Mouse (Mus musculus) forebrain, embryonic 16.5 days (tissue): ENCODE measurements around the gene Aoc1. TPM values are rescaled to one million over a fixed set of nuclear protein-coding genes. Genes with fewer than 3 reads are reported as not detected.
"Not testable (repeated sequence)": the region's sequence is repeated elsewhere in the genome, so short reads cannot be mapped to it uniquely, and the experiment has no call there.

Source experiments
- ATAC-seq: fragments of 200-750 bp; cut with Nextera tagmentation; 2 replicates; pipeline ENCODE4 v1.8.0; 2017; ENCODE audit warnings: mild to moderate bottlenecking, moderate library complexity
- H3K27ac ChIP-seq: fragments of 300-500 bp; sonication (generic); 2 replicates; pipeline ENCODE4 v1.5.1; 2014; ENCODE audit warnings: low read length, control low read depth
- H3K27me3 ChIP-seq: fragments of 300-500 bp; sonication (generic); replicated peaks from 2 replicates; pipeline ENCODE4 v1.6.1; 2014; ENCODE audit warnings: low read length; ENCODE audit not compliant: control insufficient read depth, insufficient read depth
- H3K36me3 ChIP-seq: fragments of 300-500 bp; sonication (generic); 2 replicates; pipeline ENCODE4 v1.6.1; 2014; ENCODE audit not compliant: control insufficient read depth, insufficient read depth
- H3K4me1 ChIP-seq: fragments of 300-500 bp; sonication (generic); replicated peaks from 2 replicates; pipeline ENCODE4 v1.6.1; 2014; ENCODE audit warnings: low read length; ENCODE audit not compliant: control insufficient read depth, insufficient read depth
- H3K4me2 ChIP-seq: fragments of 300-500 bp; sonication (generic); 2 replicates; pipeline ENCODE4 v1.6.1; 2014; ENCODE audit warnings: mild to moderate bottlenecking, low read length, control low read depth
- H3K4me3 ChIP-seq: fragments of 300-500 bp; sonication (generic); replicated peaks from 2 replicates; pipeline ENCODE4 v1.5.1; 2014; ENCODE audit warnings: mild to moderate bottlenecking, low read length, control low read depth
- H3K9ac ChIP-seq: fragments of 300-500 bp; sonication (generic); replicated peaks from 2 replicates; pipeline ENCODE4 v1.6.1; 2014; ENCODE audit warnings: low read depth, low read length, control low read depth
- H3K9me3 ChIP-seq: fragments of 300-500 bp; sonication (generic); 2 replicates; pipeline ENCODE4 v1.6.1; 2016; ENCODE audit warnings: low read length; ENCODE audit not compliant: control insufficient read depth
- WGBS: fragments of 180-500 bp; shearing (Covaris S2); extraction: QIAGEN DNeasy Blood & Tissue Kit; methylation state at CpG from one replicate; pipeline ENCODE4 v1.1.7; 2014; 5-methylcytosine and 5-hydroxymethylcytosine counted together
- polyA plus RNA-seq: library from polyadenylated mRNA; unstranded; fragments of >200 nt; fragmentation: Nextera tagmentation; extraction: Ambion mirVana; gene quantifications from 2 replicates; pipeline ENCODE4 v1.2.1, GENCODE M21; 2015

Gene Aoc1
- polyA plus RNA-seq, 1 experiment from 2014 or later = not detected

GRCm38 (mm10) chr6:48866355-48866950, 6.2 kb upstream of the Aoc1 start:
- not testable (repeated sequence) for H3K9ac ChIP-seq, H3K4me3 ChIP-seq, H3K36me3 ChIP-seq, H3K4me1 ChIP-seq, H3K27ac ChIP-seq, H3K4me2 ChIP-seq, H3K9me3 ChIP-seq, ATAC-seq
- 0% methylated on average over 1 of the region's 1 CpGs for WGBS
- peaks cover 20% of the 10 kb centered on the region for H3K27me3 ChIP-seq

DNA sequence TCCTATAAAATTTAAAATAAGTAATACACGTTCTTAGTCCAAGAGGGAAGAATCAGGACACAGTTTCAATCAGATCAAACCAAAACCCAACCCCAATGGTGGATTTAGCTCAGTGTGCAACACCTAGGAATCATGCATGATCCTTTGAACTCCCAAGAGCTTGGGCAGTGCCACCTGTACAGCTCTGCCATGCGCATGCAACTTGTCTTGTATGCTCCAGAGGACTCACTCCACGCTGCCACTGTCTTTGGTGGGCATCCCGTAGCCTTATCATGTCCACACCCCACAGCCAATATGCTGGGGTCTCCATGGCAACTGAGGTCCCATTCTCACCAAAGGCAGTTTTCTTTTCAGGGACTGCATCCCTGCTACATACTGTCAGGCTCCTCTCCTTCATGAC, 5.5 kb upstream of the Aoc1 start:
- no peak overlapping the region for H3K9ac ChIP-seq
- no peak overlapping the region for H3K4me3 ChIP-seq
- ATAC-seq = no peak
- H3K4me2 ChIP-seq = no peak overlapping the region
- 32% methylated on average over 4 of the region's 4 CpGs for WGBS
- no peaks in the 10 kb centered on the region for H3K36me3 ChIP-seq
- H3K9me3 ChIP-seq = no peaks in the 10 kb centered on the region
- peaks cover 20% of the 10 kb centered on the region for H3K27me3 ChIP-seq
- peaks cover 3% of the 10 kb centered on the region; the same call in 1 of the 2 replicates for H3K4me1 ChIP-seq
- no peak overlapping the region for H3K27ac ChIP-seq

DNA sequence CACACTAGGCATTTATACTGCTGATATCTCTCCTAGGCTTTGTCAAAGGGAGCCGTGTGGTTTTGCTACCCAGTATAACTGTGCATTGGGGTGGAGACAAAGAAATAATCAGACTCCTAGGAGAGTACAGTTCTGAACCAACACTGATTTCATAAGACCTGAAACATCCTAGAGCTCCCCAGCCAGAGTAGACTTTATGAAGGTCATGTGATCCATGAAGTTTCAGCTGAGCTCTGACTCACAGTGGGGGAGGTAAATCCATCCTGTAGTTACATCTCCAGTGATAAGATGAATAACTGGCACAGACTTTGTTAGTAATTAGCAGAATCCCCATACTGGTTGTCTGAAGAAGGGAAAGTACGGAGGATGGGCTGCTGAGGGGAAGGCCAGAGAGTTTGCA, 2.9 kb upstream of the Aoc1 start:
- no peak for ATAC-seq
- Histone ChIP-seq H3K9me3 (no peaks in the 10 kb centered on the region), H3K27ac (no peak overlapping the region), H3K27me3 (peaks cover 10% of the 10 kb centered on the region; the same call in 1 of the 2 replicates), H3K9ac (no peak overlapping the region), H3K4me3 (no peak overlapping the region), H3K4me1 (peaks cover 3% of the 10 kb centered on the region; the same call in 1 of the 2 replicates), H3K36me3 (no peaks in the 10 kb centered on the region), H3K4me2 (no peak overlapping the region)
- WGBS = 79% methylated on average over 2 of the region's 2 CpGs

DNA sequence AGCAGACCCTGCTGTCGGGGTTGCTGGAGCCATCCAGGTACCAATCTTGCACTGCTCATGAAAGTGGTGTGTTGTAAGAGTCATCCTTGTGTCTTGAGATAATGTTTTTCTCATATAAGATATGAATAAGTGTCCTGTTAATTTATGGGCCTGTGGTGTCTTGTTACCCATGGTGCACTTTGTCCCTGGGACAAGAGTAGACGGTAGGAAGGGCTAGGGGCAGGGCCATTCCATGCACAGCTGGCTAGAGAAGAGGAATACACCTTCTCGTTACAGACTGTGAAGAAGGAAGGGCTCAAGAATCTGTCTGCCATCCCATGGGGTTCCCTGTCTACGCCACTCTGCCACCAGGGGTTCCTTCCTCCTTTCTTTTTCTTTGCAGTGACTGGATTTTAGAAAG, 1.9 kb downstream of the Aoc1 start:
- peaks cover 3% of the 10 kb centered on the region; the same call in 1 of the 2 replicates for H3K27me3 ChIP-seq
- ATAC-seq = no peak
- peaks cover 7% of the 10 kb centered on the region; the same call in 1 of the 2 replicates for H3K4me1 ChIP-seq
- 77% methylated on average over 4 of the region's 4 CpGs for WGBS
- H3K36me3 ChIP-seq = no peaks in the 10 kb centered on the region
- no peak overlapping the region for H3K4me2 ChIP-seq
- H3K9me3 ChIP-seq = no peaks in the 10 kb centered on the region
- no peak overlapping the region for H3K9ac ChIP-seq
- no peak overlapping the region for H3K27ac ChIP-seq
- no peak overlapping the region for H3K4me3 ChIP-seq

DNA sequence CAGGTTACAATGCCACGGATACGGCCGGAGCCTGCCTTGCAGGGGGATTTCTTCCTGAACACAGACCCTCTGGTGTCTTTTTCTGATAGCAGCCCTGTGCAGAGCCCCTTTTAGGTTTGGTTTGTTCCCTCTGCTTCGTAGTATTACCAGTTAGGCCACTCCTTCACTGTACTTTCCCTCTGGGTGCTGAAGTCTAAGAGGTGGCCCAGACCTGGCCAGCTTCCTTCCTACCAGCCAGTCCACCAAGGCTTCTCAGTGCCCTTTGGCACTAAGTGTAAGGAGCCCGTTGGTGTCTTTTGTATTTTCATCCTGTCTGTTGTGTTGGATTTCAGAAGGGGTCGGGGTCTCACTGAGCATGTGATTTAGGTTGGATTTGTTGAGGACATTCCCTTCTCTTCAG, 2.8 kb downstream of the Aoc1 start:
- H3K9ac ChIP-seq = no peak overlapping the region
- H3K4me3 ChIP-seq = no peak overlapping the region
- no peaks in the 10 kb centered on the region for H3K27me3 ChIP-seq
- H3K27ac ChIP-seq = no peak overlapping the region
- no peak for ATAC-seq
- 91% methylated on average over 6 of the region's 6 CpGs for WGBS
- no peaks in the 10 kb centered on the region for H3K9me3 ChIP-seq
- H3K36me3 ChIP-seq = no peaks in the 10 kb centered on the region
- peaks cover 7% of the 10 kb centered on the region; the same call in 1 of the 2 replicates for H3K4me1 ChIP-seq
- H3K4me2 ChIP-seq = no peak overlapping the region

DNA sequence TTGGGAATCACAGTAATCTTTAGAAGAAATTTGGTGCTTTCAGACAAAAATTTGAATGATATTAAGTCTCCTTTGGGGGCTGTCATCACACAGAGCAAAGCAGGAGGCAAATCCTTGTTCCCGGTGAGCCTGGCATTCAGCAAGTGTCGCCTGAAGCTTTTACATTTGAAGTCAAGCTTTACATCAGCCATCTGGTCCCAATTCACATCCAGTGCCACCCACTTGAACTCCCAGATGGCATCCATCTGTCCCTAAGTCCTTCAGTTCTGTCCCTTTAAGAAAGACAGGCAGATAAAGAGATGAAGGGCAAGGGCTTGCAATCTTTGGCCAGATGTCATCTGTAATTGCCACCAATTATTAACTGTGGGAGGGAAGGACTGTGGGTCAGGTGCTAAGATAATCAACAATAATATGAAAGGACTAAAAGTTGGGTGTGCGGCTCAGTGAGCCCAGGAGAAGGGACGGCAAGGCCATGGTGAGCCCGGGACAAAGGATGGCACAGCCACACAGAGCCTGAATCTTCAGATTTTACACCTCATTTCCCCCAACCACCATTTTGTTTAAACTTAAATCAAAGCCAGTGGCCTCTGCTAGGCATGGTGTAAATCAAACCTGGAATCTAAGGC, 3.9 kb downstream of the Aoc1 start:
- H3K4me2 ChIP-seq = no peak overlapping the region
- WGBS = 38% methylated on average over 5 of the region's 5 CpGs
- H3K27ac ChIP-seq = peak overlapping the region; percentile 27; the same call in 1 of the 2 replicates
- H3K9me3 ChIP-seq = no peaks in the 10 kb centered on the region
- no peaks in the 10 kb centered on the region for H3K36me3 ChIP-seq
- H3K4me1 ChIP-seq = peaks cover 7% of the 10 kb centered on the region; the same call in 1 of the 2 replicates
- ATAC-seq = peak; percentile 58; the same call in 1 of the 2 replicates
- no peaks in the 10 kb centered on the region for H3K27me3 ChIP-seq
- no peak overlapping the region for H3K9ac ChIP-seq
- H3K4me3 ChIP-seq = no peak overlapping the region

- Histone ChIP-seq H3K9ac (no peak overlapping the region), H3K4me1 (no peaks in the 10 kb centered on the region), H3K27ac (no peak overlapping the region), H3K9me3 (0 out of 2 replicates have a peak, but pooled peaks cover 2% of the 10 kb centered on the region), H3K4me2 (no peak overlapping the region), H3K27me3 (no peaks in the 10 kb centered on the region), H3K36me3 (no peaks in the 10 kb centered on the region), H3K4me3 (no peak overlapping the region)
- ATAC-seq = no peak
- WGBS = 69% methylated on average over 4 of the region's 4 CpGs
Observed at GRCm38 (mm10) chr6:48894203-48894602, 21.5 kb downstream of the Aoc1 start.

- Histone ChIP-seq H3K4me2 (no peak overlapping the region), H3K36me3 (no peaks in the 10 kb centered on the region), H3K4me3 (no peak overlapping the region), H3K27me3 (no peaks in the 10 kb centered on the region), H3K9me3 (0 out of 2 replicates have a peak, but pooled peaks cover 2% of the 10 kb centered on the region), H3K27ac (no peak overlapping the region), H3K9ac (no peak overlapping the region), H3K4me1 (no peaks in the 10 kb centered on the region)
- ATAC-seq = no peak
- WGBS = 88% methylated on average over 8 of the region's 8 CpGs
Observed at GRCm38 (mm10) chr6:48894938-48895818, 22.5 kb downstream of the Aoc1 start.

GRCm38 (mm10) chr6:48895941-48896340, 23.2 kb downstream of the Aoc1 start:
- Histone ChIP-seq H3K4me3 (no peak overlapping the region), H3K27ac (no peak overlapping the region), H3K36me3 (no peaks in the 10 kb centered on the region), H3K9ac (no peak overlapping the region), H3K9me3 (0 out of 2 replicates have a peak, but pooled peaks cover 2% of the 10 kb centered on the region), H3K4me2 (no peak overlapping the region), H3K4me1 (no peaks in the 10 kb centered on the region), H3K27me3 (no peaks in the 10 kb centered on the region)
- ATAC-seq = no peak
- 69% methylated on average over 5 of the region's 5 CpGs for WGBS
